Mouse (Mus musculus) kidney, embryonic 16.5 days (tissue): ENCODE results near the gene Coil. TPM values are rescaled to one million over a fixed set of nuclear protein-coding genes. Genes with fewer than 3 reads are reported as not detected.

Experiments used
- polyA plus RNA-seq: library from polyadenylated mRNA; unstranded; fragments of >200 nt; fragmentation: Nextera tagmentation; extraction: Ambion mirVana; gene quantifications from 2 replicates; pipeline ENCODE4 v1.2.1, GENCODE M21; 2015

The Coil gene
- polyA plus RNA-seq, 1 experiment from 2014 or later: 17.4 TPM

Other genes starting within 250 kb of the Coil start
- gene Akap1, start 105.7 kb upstream of the Coil start, polyA plus RNA-seq: 23.7 and 24.3 TPM in 2 replicates
- gene Scpep1, start 14.8 kb upstream of the Coil start, polyA plus RNA-seq: 143 and 158 TPM in 2 replicates
- not detected in 2 replicates for gene Elobl, start 3.3 kb upstream of the Coil start, polyA plus RNA-seq
- gene Trim25, start 29.1 kb downstream of the Coil start, polyA plus RNA-seq: 17.0 and 17.8 TPM in 2 replicates
- 4.0 and 4.3 TPM in 2 replicates for gene Dgke, start 96.6 kb downstream of the Coil start, polyA plus RNA-seq
- 0.41 and 0.69 TPM in 2 replicates for gene Gm525, start 103.6 kb downstream of the Coil start, polyA plus RNA-seq